Mouse (Mus musculus): ENCODE measurements around the gene Hfe2. TPM values are rescaled to one million over a fixed set of nuclear protein-coding genes. Genes with fewer than 3 reads are reported as not detected.
A peak's percentile ranks its signal among the peaks of the same experiment; 100 is the strongest.

Gene Hfe2
- polyA plus RNA-seq, 1 experiment from 2014 or later, result 1.2 TPM

DNA sequence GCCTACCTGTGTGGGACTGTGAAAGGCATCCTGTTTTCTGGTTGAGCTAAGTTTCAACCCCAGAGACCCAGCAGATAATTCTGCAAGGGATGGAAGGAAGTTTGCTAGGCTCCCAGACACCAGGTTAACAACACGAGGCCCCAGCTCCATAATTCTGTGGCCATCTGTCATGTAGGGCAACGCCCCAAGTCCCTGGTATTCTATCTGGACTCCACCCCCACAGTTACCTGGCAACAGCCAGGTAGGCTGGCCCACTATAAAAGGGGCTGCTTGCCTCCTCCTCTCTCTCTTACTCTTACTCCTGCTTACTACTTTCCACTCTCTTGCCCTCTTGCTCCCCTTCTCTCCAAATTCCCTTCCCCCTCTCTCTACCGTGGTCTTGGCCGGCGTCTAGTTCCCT, 4.8 kb upstream of the Hfe2 start:
- ATAC-seq (replicated peaks), result no peak
- no peak overlapping the region for H3K27ac ChIP-seq
- WGBS, result 53% methylated on average over 5 of the region's 5 CpGs

DNA sequence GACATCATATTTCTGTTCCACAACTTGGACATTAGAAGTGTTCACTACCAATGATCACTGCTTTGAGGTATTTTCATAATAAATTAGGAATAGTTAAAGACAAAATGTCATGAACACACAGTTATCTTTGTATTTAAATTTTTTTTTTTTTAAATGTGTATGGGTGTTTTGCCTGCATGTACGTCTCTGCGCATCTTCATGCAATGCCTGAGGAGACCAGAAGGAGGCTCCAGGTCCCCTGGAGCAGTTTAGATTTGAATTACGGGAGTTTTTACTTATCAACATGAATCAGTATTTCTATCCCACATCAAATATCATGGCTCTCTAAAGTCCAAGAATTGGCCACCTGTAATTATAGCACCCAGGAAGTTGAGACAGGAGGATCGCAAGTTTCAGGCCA, 2.8 kb upstream of the Hfe2 start:
- Histone ChIP-seq H3K4me2 (no peak overlapping the region), H3K4me1 (peaks cover 6% of the 10 kb centered on the region), H3K4me3 (no peak overlapping the region), H3K27ac (no peak overlapping the region), H3K9ac (no peak overlapping the region), H3K27me3 (replicated peaks) (peaks cover 12% of the 10 kb centered on the region), H3K36me3 (replicated peaks) (no peaks in the 10 kb centered on the region), H3K9me3 (no peaks in the 10 kb centered on the region)
- ATAC-seq (replicated peaks), result no peak
- WGBS, result 63% methylated on average over 4 of the region's 4 CpGs

More for the DNA sequence above, 4.8 kb upstream of the Hfe2 start:
- Histone ChIP-seq H3K27me3 (replicated peaks) (no peaks in the 10 kb centered on the region), H3K9ac (no peak overlapping the region), H3K36me3 (replicated peaks) (no peaks in the 10 kb centered on the region), H3K4me2 (no peak overlapping the region), H3K9me3 (no peaks in the 10 kb centered on the region), H3K4me3 (no peak overlapping the region), H3K4me1 (no peaks in the 10 kb centered on the region)

DNA sequence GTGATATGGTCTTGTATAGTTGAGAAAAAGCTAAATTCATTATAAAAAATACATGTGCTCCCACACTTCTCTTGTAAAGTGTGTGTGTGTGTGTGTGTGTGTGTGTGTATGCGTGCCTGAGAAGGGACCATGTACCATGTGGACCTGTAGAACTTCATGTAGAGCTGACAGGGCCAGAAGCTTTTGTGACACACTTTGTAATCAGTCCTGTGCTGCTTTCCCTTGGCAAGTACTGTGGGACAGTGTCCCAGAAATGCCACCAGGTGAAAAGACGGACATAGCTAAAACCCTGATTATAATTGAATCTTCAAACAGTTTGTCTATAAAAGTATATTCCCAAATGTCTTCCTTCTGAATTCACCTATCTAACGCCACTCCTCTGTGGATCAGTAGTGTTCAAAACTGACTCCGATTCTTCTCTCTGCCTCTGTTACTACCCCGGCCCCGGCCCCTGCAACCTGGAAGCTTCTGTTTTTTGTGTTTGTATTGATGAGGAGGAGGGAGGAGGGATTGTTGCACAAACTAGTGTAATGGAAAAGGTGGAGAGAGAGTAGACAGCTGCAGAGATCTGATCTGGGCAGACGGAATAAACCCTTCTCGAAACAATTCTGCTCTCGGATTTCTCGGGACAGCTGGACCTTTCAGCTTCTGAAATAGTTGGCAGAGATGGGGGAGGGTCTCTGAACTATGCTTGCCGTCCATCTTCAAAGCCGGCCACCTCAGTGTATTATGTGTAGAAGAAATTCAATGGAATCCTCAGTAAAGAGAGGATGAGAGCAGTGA, 753 bp upstream of the Hfe2 start:
- 73% methylated on average over 12 of the region's 12 CpGs for WGBS
- Histone ChIP-seq H3K27me3 (replicated peaks) (peaks cover 28% of the 10 kb centered on the region), H3K4me1 (peaks cover 12% of the 10 kb centered on the region), H3K4me3 (no peak overlapping the region), H3K9me3 (no peaks in the 10 kb centered on the region), H3K36me3 (replicated peaks) (no peaks in the 10 kb centered on the region), H3K4me2 (no peak overlapping the region), H3K27ac (no peak overlapping the region), H3K9ac (no peak overlapping the region)
- ATAC-seq (replicated peaks), result no peak

DNA sequence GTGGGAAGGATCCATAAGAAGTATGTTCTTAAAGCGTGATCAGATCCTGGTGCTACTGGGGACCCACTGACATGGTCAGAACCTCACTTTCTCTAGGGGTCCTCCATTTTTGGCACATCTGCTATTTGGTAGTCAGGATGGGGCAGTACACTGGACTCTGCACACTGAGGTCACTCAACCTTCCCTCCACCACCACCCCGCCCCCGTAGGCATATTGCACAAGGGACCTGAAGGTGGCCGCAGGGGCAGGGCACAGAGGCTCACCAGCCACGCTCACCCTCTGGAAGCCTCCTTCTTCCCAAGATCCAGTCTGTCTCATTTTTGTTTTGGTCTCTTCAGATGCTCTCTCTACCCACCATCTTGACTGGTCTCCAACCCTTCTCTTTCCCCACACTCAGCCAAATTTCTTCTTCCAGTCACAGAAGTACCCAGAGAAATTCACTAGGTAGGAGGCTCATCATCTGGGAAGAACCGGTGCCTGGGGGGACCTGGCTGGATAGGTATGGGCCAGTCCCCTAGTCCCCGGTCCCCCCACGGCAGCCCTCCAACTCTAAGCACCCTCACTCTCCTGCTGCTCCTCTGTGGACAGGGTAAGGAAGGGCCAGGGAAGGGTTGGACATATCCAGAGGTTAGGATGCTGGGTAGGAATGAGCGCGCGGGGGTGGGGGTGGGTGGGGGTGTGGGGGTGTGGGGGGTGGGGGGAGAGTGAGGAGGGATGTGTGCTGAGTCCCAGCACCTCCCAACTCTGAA, 1.2 kb downstream of the Hfe2 start:
- Histone ChIP-seq H3K4me3 (peak overlapping the region; percentile 45; the same call in 1 of the 2 replicates), H3K9ac (no peak overlapping the region), H3K9me3 (no peaks in the 10 kb centered on the region), H3K27me3 (replicated peaks) (peaks cover 30% of the 10 kb centered on the region), H3K36me3 (replicated peaks) (no peaks in the 10 kb centered on the region), H3K4me1 (peaks cover 12% of the 10 kb centered on the region), H3K27ac (no peak overlapping the region), H3K4me2 (peak overlapping the region; percentile 87)
- 84% methylated on average over 11 of the region's 11 CpGs for WGBS
- 0 out of 2 replicates have a peak, but pooled peaks have one; percentile 54 for ATAC-seq (replicated peaks)

DNA sequence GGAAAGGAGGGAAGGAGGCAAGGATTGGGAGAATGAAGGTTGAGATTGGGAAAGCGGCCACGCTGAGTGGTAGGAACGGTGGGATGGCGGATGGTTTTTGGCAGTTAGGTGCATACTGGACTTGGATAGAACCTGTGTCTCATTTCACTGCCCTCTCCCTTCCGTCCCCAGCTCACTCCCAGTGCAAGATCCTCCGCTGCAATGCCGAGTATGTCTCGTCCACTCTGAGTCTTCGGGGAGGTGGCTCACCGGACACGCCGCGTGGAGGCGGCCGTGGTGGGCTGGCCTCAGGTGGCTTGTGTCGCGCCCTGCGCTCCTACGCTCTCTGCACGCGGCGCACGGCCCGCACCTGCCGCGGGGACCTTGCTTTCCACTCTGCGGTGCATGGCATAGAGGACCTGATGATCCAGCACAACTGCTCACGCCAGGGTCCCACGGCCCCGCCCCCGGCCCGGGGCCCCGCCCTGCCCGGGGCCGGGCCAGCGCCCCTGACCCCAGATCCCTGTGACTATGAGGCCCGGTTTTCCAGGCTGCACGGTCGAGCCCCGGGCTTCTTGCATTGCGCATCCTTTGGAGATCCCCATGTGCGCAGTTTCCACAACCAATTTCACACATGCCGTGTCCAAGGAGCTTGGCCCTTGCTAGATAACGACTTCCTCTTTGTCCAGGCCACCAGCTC, 2.0 kb downstream of the Hfe2 start:
- peak; percentile 83 for ATAC-seq (replicated peaks)
- peak overlapping the region; percentile 45 for H3K4me3 ChIP-seq
- WGBS, result 4% methylated on average over 44 of the region's 44 CpGs
- H3K36me3 ChIP-seq (replicated peaks), result no peaks in the 10 kb centered on the region
- peaks cover 30% of the 10 kb centered on the region for H3K27me3 ChIP-seq (replicated peaks)
- H3K9me3 ChIP-seq, result no peaks in the 10 kb centered on the region
- no peak overlapping the region for H3K27ac ChIP-seq
- peak overlapping the region; percentile 87 for H3K4me2 ChIP-seq
- peaks cover 12% of the 10 kb centered on the region for H3K4me1 ChIP-seq
- H3K9ac ChIP-seq, result peak overlapping the region; percentile 46

DNA sequence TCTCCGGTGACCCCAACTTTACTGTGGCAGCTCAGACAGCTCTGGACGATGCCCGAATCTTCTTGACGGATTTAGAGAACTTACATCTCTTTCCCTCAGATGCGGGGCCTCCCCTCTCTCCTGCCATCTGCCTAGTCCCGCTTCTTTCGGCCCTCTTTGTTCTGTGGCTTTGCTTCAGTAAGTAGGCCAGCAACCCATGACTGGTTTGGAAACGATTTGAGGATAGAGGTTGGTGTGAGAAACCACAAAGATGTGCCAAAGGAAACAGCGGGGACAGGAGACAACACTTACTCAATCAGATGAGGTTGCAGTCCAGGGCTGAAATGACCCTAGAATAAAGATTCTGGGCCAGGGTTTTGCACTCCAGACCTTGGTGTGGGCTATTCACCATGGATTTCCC, 3.5 kb downstream of the Hfe2 start:
- Histone ChIP-seq H3K9ac (no peak overlapping the region), H3K36me3 (replicated peaks) (no peaks in the 10 kb centered on the region), H3K27me3 (replicated peaks) (peaks cover 30% of the 10 kb centered on the region), H3K27ac (no peak overlapping the region), H3K4me1 (peaks cover 12% of the 10 kb centered on the region), H3K4me3 (no peak overlapping the region), H3K9me3 (no peaks in the 10 kb centered on the region), H3K4me2 (0 out of 2 replicates have a peak overlapping the region, but pooled peaks have one; percentile 7)
- WGBS, result 35% methylated on average over 9 of the region's 9 CpGs
- no peak for ATAC-seq (replicated peaks)

DNA sequence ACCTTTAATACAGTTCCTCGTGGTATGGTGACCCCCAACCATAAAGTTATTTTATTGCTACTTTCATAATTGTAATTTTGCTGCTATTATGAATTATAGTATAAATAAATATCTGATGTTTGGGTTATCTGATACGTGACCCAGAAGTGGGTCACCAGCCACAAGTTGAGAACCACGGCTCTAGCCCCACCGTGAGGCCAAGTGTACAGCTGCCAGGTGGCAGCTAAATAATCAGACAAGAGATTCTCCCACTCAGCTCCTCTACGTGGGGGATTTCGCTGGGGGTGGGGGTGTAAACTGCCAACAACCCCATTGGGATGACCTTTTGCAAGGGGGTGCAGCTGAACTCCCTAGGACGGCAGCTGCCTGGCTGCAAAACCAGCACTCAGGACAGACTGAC, 7.1 kb downstream of the Hfe2 start:
- Histone ChIP-seq H3K27ac (no peak overlapping the region), H3K4me2 (no peak overlapping the region), H3K9ac (no peak overlapping the region), H3K4me1 (peaks cover 7% of the 10 kb centered on the region), H3K4me3 (no peak overlapping the region), H3K36me3 (replicated peaks) (no peaks in the 10 kb centered on the region), H3K9me3 (no peaks in the 10 kb centered on the region), H3K27me3 (replicated peaks) (peaks cover 19% of the 10 kb centered on the region; the same call in 1 of the 2 replicates)
- no peak for ATAC-seq (replicated peaks)
- WGBS, result 69% methylated on average over 7 of the region's 7 CpGs

DNA sequence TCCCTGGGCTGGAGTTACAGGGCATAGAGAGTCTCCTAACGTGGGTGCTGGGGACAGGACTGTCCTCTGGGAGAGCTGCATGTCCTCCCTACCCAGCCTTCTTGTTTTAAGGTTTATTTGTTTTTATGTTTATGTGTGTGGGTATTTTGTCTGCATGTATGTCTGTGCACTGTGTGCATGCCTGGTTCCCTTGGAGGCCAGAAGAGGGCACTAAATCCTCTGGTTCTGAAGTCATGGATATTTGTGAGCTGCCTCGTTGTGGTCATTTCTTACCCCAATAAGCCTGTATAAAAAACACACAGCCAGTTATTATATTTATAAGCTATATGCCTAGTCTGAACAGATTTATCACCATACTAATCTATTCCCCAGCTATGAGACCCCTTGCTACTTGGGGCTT, 9.3 kb downstream of the Hfe2 start:
- no peak for ATAC-seq (replicated peaks)
- H3K4me1 ChIP-seq, result no peaks in the 10 kb centered on the region
- no peak overlapping the region for H3K9ac ChIP-seq
- no peak overlapping the region for H3K27ac ChIP-seq
- 0 out of 2 replicates have a peak, but pooled peaks cover under 1% of the 10 kb centered on the region for H3K27me3 ChIP-seq (replicated peaks)
- H3K36me3 ChIP-seq (replicated peaks), result no peaks in the 10 kb centered on the region
- H3K4me3 ChIP-seq, result no peak overlapping the region
- WGBS, result 57% methylated on average over 2 of the region's 2 CpGs
- no peaks in the 10 kb centered on the region for H3K9me3 ChIP-seq
- no peak overlapping the region for H3K4me2 ChIP-seq

DNA sequence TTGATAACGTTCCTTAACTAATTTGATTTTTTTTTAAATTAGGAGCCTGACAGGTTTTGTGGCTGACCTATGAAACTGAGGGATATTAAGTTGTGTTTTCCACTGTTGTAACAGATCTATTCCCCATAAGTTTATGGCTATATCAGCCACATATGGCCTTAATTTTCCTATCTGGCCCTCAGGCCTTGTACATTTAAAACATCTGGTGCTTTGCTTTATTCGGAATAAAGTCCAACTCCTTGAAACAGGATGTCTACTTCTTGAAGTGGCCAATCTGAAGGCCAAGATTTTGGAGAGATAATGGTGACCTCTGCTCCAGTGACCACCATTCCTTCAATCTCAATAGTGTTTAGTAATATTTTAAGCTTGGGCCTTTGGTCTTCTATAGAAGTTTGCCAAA, 14.3 kb downstream of the Hfe2 start:
- Histone ChIP-seq H3K4me1 (peaks cover 4% of the 10 kb centered on the region; the same call in 1 of the 2 replicates), H3K36me3 (replicated peaks) (no peaks in the 10 kb centered on the region), H3K9ac (no peak overlapping the region), H3K4me2 (no peak overlapping the region), H3K27me3 (replicated peaks) (0 out of 2 replicates have a peak, but pooled peaks cover 5% of the 10 kb centered on the region), H3K27ac (no peak overlapping the region), H3K4me3 (no peak overlapping the region), H3K9me3 (no peaks in the 10 kb centered on the region)
- ATAC-seq (replicated peaks), result no peak
- WGBS, result 85% methylated on average over 2 of the region's 2 CpGs

DNA sequence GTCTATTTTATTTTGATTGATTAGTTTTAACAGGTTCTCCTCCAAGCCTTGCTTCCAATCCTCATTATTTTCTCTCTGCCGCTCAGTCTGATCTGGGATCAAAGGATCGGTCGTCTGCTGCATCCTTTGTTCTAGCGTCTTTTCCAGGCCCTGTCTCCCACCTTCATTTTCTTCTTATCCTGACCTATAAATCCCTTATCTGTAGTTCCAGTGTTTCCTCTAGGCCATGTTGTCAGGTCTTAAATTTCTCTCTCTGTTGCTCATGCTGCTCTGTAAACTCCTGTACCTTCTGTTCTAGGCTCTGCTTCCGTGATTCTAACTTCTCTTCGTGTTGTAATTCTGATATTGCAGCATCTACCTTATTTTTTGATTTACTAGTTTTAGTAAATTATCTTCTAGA, 15.8 kb downstream of the Hfe2 start:
- Histone ChIP-seq H3K36me3 (replicated peaks) (no peaks in the 10 kb centered on the region), H3K4me2 (no peak overlapping the region), H3K4me3 (no peak overlapping the region), H3K27me3 (replicated peaks) (0 out of 2 replicates have a peak, but pooled peaks cover 5% of the 10 kb centered on the region), H3K9ac (0 out of 2 replicates have a peak overlapping the region, but pooled peaks have one; percentile 12), H3K9me3 (no peaks in the 10 kb centered on the region), H3K27ac (no peak overlapping the region), H3K4me1 (peaks cover 4% of the 10 kb centered on the region; the same call in 1 of the 2 replicates)
- WGBS, result 23% methylated on average over 6 of the region's 6 CpGs
- ATAC-seq (replicated peaks), result no peak

DNA sequence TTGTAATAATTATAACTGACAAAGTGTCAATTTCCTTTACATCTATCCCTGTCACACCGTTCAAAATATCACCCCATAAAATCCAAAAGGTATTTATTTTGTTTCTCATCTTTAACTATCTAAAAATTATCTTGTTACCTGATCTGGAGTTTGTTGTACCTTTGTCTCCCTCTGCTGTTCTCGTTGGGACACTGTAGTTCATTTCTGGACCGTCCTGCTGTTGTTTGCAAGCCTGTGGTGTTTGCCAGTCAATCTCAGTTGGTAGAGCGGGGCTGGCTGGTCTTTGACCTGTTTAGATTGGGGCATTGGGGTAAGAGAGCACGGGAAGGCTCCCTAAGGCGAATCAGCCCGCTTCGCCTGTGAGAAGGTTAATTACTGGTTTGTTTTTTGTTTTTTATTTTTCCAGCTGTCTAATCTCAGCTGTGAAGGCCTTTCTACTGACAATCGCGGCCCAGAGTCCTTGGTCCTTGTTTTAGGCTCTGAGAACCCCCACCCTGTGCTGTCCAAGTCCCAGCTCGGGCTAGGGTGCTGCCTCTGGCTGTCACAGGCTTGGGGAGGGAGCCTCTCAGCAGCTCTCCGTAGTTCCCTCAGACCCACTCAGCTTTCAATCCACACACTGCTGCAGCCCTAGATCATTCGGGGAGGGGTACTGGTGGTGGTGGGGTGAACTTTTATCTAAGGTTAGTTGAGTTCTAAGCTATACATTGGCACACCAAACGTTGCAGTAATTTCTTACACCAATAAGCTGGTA, 16.5 kb downstream of the Hfe2 start:
- 19% methylated on average over 14 of the region's 14 CpGs for WGBS
- no peaks in the 10 kb centered on the region for H3K36me3 ChIP-seq (replicated peaks)
- no peak overlapping the region for H3K27ac ChIP-seq
- 0 out of 2 replicates have a peak overlapping the region, but pooled peaks have one; percentile 6 for H3K9ac ChIP-seq
- H3K4me2 ChIP-seq, result no peak overlapping the region
- H3K9me3 ChIP-seq, result no peaks in the 10 kb centered on the region
- 0 out of 2 replicates have a peak, but pooled peaks have one; percentile 24 for ATAC-seq (replicated peaks)
- H3K4me1 ChIP-seq, result peaks cover 4% of the 10 kb centered on the region; the same call in 1 of the 2 replicates
- no peak overlapping the region for H3K4me3 ChIP-seq
- H3K27me3 ChIP-seq (replicated peaks), result 0 out of 2 replicates have a peak, but pooled peaks cover 7% of the 10 kb centered on the region
